Mouse (Mus musculus) stomach, postnatal 0 days (tissue): ENCODE measurements around the gene Hipk1.

Experiments
- CTCF ChIP-seq: IDR thresholded peaks from 2 replicates; pipeline ENCODE4 v1.5.1; 2016; ENCODE audit warnings: antibody characterized with exemption, low read depth, mild to moderate bottlenecking, moderate library complexity
- EP300 ChIP-seq: optimal IDR thresholded peaks from 2 replicates; pipeline ENCODE3; 2016; ENCODE audit warnings: antibody characterized with exemption

- TF ChIP-seq CTCF (no peak), EP300 (no peak)
Measured at GRCm38 (mm10) chr3:103771531-103772130, 19.7 kb downstream of the Hipk1 start.
